29 mouse cellular contexts compared by ENCODE assay signal in genomic region chr4:114519966-114520365, GRCm38 (mm10).
"Had no signal": no experiment of that assay in that cellular context is flagged by ENCODE, and none has a peak within 500 bp of the region (broad histone marks: within the 10 kb centered on the region; RNA-seq: fewer than 3 reads in every experiment).

No protein-coding gene starts in this region.

- H3K27ac ChIP-seq: heart, embryonic 13.5 days; heart, embryonic 15.5 days; hindbrain, embryonic 10.5 days; hindbrain, embryonic 12.5 days; hindbrain, embryonic 13.5 days; hindbrain, embryonic 14.5 days; hindbrain, embryonic 15.5 days; hindbrain, postnatal 0 days; intestine, embryonic 15.5 days; kidney, embryonic 15.5 days; kidney, postnatal 0 days; layer of hippocampus, adult 2 months; left cerebral cortex, adult 2 months had no signal

- H3K4me3 ChIP-seq: heart, embryonic 12.5 days; heart, embryonic 13.5 days; heart, embryonic 15.5 days; hindbrain, embryonic 10.5 days; hindbrain, embryonic 12.5 days; hindbrain, embryonic 13.5 days; hindbrain, embryonic 15.5 days; intestine, embryonic 15.5 days; kidney, embryonic 15.5 days; layer of hippocampus, adult 2 months; left cerebral cortex, adult 2 months had no signal

- H3K4me1 ChIP-seq: hindbrain, embryonic 13.5 days had no signal

- DNase-seq: heart, postnatal 10 days; heart, postnatal 14 days; heart, postnatal 4 days; kidney, adult 11 months; kidney, adult 18-20 months; kidney, adult 2 months; kidney, adult 8-10 months; kidney, adult 9 months; kidney, postnatal 10 days; kidney, postnatal 14 days; kidney, postnatal 25 days; kidney, postnatal 36 days; kidney, postnatal 4 days; layer of hippocampus, adult 9-11 months; layer of hippocampus, postnatal 36 days had no signal

- H3K9me3 ChIP-seq: heart, embryonic 12.5 days; heart, embryonic 13.5 days; heart, embryonic 15.5 days; hindbrain, embryonic 10.5 days; hindbrain, embryonic 12.5 days; hindbrain, embryonic 13.5 days; hindbrain, embryonic 15.5 days; intestine, embryonic 15.5 days; kidney, embryonic 15.5 days had no signal

- H3K27me3 ChIP-seq: hindbrain, embryonic 12.5 days; hindbrain, embryonic 13.5 days; hindbrain, embryonic 15.5 days; intestine, embryonic 15.5 days; kidney, embryonic 15.5 days had no signal

- H3K36me3 ChIP-seq: heart, embryonic 12.5 days; heart, embryonic 13.5 days; heart, embryonic 15.5 days; hindbrain, embryonic 10.5 days; hindbrain, embryonic 12.5 days; hindbrain, embryonic 13.5 days; hindbrain, embryonic 15.5 days; intestine, embryonic 15.5 days; kidney, embryonic 15.5 days had no signal
